Mouse (Mus musculus) cerebellum, postnatal 14 days (tissue): ENCODE data around the gene Klk1b8.
"Not testable (repeated sequence)": the region's sequence is repeated elsewhere in the genome, so short reads cannot be mapped to it uniquely, and the experiment has no call there.

Experiments
- DNase-seq, 2 experiments: peaks; one replicate each; pipeline ENCODE4 v3.0.0; 2021; ENCODE audit warnings: mixed read lengths in 2 of 2

The Klk1b8 gene

DNA sequence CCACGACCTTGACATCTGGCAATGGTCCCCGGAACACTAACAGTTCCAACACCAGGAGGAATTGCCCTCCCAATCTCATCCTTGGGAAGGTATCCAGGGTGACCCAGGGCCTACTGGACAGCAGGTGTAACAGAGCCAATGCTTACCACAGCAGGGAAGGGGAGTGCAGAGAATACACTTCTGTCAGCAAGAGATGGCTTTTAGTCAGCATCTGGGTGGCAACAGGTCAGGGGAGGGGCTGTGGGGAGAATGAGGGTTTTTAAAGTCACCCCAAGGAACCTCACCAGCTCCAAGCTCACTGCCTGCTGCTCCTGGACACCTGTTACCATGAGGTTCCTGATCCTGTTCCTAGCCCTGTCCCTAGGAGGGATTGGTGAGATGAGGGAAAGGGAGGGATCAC is at the start of gene Klk1b8:
Klk1b8 (plus strand) TSS at position 301 of the 400 bp plus-strand sequence.
- DNase-seq: no peak

- DNase-seq: no peak
Observed at GRCm38 (mm10) chr7:43914821-43915220, 35.6 kb upstream of the Klk1b8 start.

GRCm38 (mm10) chr7:43918426-43918825 is 32.0 kb upstream of the Klk1b8 start:
- DNase-seq: no peak

GRCm38 (mm10) chr7:43918871-43919270 is 31.6 kb upstream of the Klk1b8 start:
- DNase-seq: no peak

- DNase-seq: peak; percentile 75 to 79
Observed at GRCm38 (mm10) chr7:43919559-43920451, 30.7 kb upstream of the Klk1b8 start.

- no peak for DNase-seq
Observed at GRCm38 (mm10) chr7:43920582-43920981, 29.9 kb upstream of the Klk1b8 start.

GRCm38 (mm10) chr7:43921087-43921486 is 29.4 kb upstream of the Klk1b8 start:
- DNase-seq: no peak

GRCm38 (mm10) chr7:43921941-43922340 is 28.5 kb upstream of the Klk1b8 start:
- DNase-seq: no peak

DNA sequence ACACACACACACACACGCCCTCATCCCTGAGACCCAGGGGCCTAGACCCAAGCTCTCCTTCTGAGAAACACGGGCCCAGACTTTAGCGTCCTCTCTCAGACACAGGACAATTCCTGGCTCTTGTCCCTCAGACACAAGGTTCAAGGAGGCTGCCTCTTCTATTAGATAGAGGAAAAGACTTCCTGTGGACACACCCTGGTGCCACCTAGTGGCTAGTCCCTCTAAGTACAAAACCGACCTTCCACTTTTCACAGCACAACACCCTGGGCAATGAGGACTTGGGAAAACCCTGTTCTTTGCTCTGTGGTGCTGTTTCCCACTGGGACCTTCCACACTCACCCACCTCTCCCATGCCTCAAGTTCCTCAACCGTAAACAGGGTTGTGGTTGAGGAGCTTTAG is 24.5 kb upstream of the Klk1b8 start:
- DNase-seq: peak in 1 of 2 experiments; percentile 8

DNA sequence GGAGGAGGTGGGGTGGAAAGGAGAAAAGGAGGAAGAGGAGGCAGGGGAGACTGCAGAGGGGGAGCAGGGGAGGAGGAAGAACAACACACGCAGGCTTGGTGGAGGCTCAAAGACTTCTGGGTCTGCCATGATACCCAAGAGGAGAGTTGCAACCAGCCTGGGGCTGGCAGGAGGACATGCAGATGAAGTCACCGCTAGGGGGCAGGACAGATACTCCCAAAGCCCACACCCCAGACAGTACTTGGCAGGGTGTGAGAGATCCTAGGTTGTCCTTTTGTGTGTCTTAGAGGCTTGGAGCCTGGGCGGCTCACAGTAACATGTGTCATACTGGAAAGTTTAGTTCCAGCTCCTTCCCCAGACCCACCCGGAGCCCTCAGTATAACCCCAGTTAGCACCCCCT is 21.9 kb upstream of the Klk1b8 start:
- DNase-seq: peak; percentile 14 to 45

GRCm38 (mm10) chr7:43932337-43932736 is 18.1 kb upstream of the Klk1b8 start:
- no peak for DNase-seq

DNA sequence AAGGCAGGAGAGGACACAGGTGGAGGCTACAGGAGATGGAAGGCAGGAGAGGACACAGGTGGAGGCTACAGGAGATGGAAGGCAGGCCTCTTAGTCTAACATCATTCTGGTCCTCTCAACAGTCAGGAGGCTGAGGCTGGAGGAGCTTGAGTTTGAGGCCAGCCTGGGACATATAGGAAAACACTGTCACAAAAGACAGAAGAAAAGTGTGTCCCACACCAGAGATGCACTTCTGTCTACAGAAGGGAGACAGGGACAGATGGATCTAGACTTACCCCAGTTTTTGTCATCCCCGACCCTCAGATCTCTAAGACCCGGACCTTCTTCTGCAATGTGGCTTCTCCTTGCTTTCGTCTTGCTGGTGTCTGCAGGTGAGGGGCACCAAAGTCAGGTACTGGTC is 17.0 kb upstream of the Klk1b8 start, which contains the start of gene Klk15:
Klk15 (plus strand) TSS at position 301 of the 400 bp plus-strand sequence.
- no peak for DNase-seq

- DNase-seq: no peak
Observed at GRCm38 (mm10) chr7:43934747-43935146, 15.7 kb upstream of the Klk1b8 start.

DNA sequence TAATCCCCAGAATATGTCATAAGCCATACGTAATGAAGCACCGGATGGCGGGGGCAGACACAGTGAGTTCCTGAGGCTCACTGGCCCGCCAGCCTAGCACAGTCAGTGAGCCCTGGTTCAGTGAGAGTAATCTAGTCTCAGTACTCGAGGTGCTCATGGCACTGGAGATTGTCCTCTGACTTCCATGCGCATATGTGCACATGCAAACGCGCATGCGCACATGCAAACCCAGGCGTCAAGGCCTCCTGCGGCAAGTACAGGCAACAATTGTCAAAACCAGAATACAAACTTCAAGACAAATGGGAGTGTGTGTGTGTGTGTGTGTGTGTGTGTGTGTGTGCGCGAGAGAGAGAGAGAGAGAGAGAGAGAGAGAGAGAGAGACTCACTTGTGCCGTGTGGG is 13.9 kb upstream of the Klk1b8 start:
- no peak for DNase-seq

DNA sequence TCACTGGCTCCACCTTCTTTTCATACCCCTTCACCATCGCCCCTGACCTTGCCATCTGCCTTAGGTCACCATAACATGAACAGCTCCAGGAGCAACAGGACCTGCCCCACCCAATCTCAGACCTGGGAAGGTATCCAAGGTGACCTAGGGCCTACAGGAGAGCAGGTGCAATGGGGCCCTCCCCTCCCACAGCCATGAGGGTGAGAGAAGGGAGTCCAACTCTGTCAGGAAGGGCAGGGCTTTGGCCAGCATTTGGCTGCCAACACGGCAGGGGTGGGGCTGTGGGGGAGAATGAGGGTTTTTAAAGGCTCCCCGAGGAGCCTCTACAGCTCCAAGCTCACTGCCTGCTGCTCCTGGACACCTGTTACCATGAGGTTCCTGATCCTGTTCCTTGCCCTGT is 8.2 kb upstream of the Klk1b8 start:
- DNase-seq: not testable (repeated sequence)

GRCm38 (mm10) chr7:43944727-43945264 is 5.7 kb upstream of the Klk1b8 start:
- no peak for DNase-seq

- no peak for DNase-seq
Observed at GRCm38 (mm10) chr7:43952703-43953102, 2.2 kb downstream of the Klk1b8 start.

DNA sequence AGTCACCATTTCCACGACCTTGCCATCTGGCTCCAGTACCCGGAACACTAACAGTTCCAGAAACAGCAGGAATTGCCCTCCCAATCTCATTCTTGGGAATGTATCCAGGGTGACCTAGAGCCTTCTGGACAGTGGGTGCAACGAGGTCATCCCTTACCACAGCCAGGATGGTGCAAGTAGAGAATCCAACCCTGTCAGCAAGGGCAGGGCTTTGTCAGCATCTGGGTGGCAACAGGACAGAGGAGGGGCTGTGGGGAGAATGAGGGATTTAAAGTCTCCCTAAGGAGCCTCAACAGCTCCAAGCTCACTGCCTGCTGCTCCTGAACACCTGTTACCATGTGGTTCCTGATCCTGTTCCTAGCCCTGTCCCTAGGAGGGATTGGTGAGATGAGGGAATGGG is 16.0 kb downstream of the Klk1b8 start, which contains the start of gene Klk1b1:
Klk1b1 (plus strand) TSS at position 301 of the 400 bp plus-strand sequence.
- DNase-seq: no peak

- DNase-seq: no peak
Observed at GRCm38 (mm10) chr7:43967058-43967457, 16.6 kb downstream of the Klk1b8 start.

GRCm38 (mm10) chr7:43967612-43968011 is 17.1 kb downstream of the Klk1b8 start:
- DNase-seq: no peak

GRCm38 (mm10) chr7:43975761-43976160 is 25.3 kb downstream of the Klk1b8 start, which contains the start of gene Klk1b9:
Gene Klk1b9, plus strand, starts transcription at chr7:43976061.
- DNase-seq: not testable (repeated sequence)

- DNase-seq: no peak
Observed at GRCm38 (mm10) chr7:43985657-43986056, 35.2 kb downstream of the Klk1b8 start.

- DNase-seq: not testable (repeated sequence)
Observed at GRCm38 (mm10) chr7:43994821-43995220, 44.4 kb downstream of the Klk1b8 start.

GRCm38 (mm10) chr7:43995577-43995976 is 45.1 kb downstream of the Klk1b8 start, which contains the start of gene Klk1b11:
Gene Klk1b11, plus strand, starts transcription at chr7:43995877.
- not testable (repeated sequence) for DNase-seq
